Mouse (Mus musculus): ENCODE results near the gene Cdc6. TPM values are rescaled to one million over a fixed set of nuclear protein-coding genes. Genes with fewer than 3 reads are reported as not detected.
A peak's percentile ranks its signal among the peaks of the same experiment; 100 is the strongest.
"Not testable (repeated sequence)": the region's sequence is repeated elsewhere in the genome, so short reads cannot be mapped to it uniquely, and the experiment has no call there.

Gene Cdc6
- polyA plus RNA-seq, 1 experiment, result 0.36 TPM

- WGBS, result 78% methylated on average over 11 of the region's 11 CpGs
- TF ChIP-seq POLR2A (IDR thresholded peaks at IDR 0.05; ENCODE audit: borderline replicate concordance, insufficient read depth, low read length) (no peak), CTCF (IDR thresholded peaks at IDR 0.05; ENCODE audit: borderline replicate concordance, insufficient read depth, low read depth, low read length) (no peak)
- Histone ChIP-seq H3K27me3 (ENCODE audit: control insufficient read depth, insufficient read depth, low read length) (no peaks in the 10 kb centered on the region), H3K4me3 (replicated peaks; ENCODE audit: insufficient read depth, low read depth, low read length) (no peak overlapping the region), H3K4me1 (ENCODE audit: control insufficient read depth, insufficient read depth, low read length) (no peaks in the 10 kb centered on the region; the same call in 1 of the 2 replicates), H3K27ac (ENCODE audit: insufficient read depth, low read length) (no peak overlapping the region)
- DNase-seq, result no peak
Observed at GRCm38 (mm10) chr11:98910415-98910814, 2.8 kb downstream of the Cdc6 start.

GRCm38 (mm10) chr11:98911498-98911897, 3.9 kb downstream of the Cdc6 start:
- no peaks in the 10 kb centered on the region; the same call in 1 of the 2 replicates for H3K4me1 ChIP-seq (ENCODE audit: control insufficient read depth, insufficient read depth, low read length)
- H3K27ac ChIP-seq (ENCODE audit: insufficient read depth, low read length), result no peak overlapping the region
- WGBS, result 61% methylated on average over 5 of the region's 5 CpGs
- H3K27me3 ChIP-seq (ENCODE audit: control insufficient read depth, insufficient read depth, low read length), result no peaks in the 10 kb centered on the region
- no peak for DNase-seq
- TF ChIP-seq POLR2A (IDR thresholded peaks at IDR 0.05; ENCODE audit: borderline replicate concordance, insufficient read depth, low read length) (no peak), CTCF (IDR thresholded peaks at IDR 0.05; ENCODE audit: borderline replicate concordance, insufficient read depth, low read depth, low read length) (no peak)
- no peak overlapping the region for H3K4me3 ChIP-seq (replicated peaks; ENCODE audit: insufficient read depth, low read depth, low read length)

GRCm38 (mm10) chr11:98914196-98914595, 6.6 kb downstream of the Cdc6 start:
- DNase-seq, result no peak
- WGBS, result 86% methylated on average over 11 of the region's 11 CpGs
- TF ChIP-seq CTCF (IDR thresholded peaks at IDR 0.05; ENCODE audit: borderline replicate concordance, insufficient read depth, low read depth, low read length) (no peak), POLR2A (IDR thresholded peaks at IDR 0.05; ENCODE audit: borderline replicate concordance, insufficient read depth, low read length) (no peak)
- no peak overlapping the region for H3K27ac ChIP-seq (ENCODE audit: insufficient read depth, low read length)
- H3K4me1 ChIP-seq (ENCODE audit: control insufficient read depth, insufficient read depth, low read length), result no peaks in the 10 kb centered on the region
- H3K27me3 ChIP-seq (ENCODE audit: control insufficient read depth, insufficient read depth, low read length), result no peaks in the 10 kb centered on the region
- H3K4me3 ChIP-seq (replicated peaks; ENCODE audit: insufficient read depth, low read depth, low read length), result no peak overlapping the region

- H3K27me3 ChIP-seq (ENCODE audit: control insufficient read depth, insufficient read depth, low read length); H3K27ac ChIP-seq (ENCODE audit: insufficient read depth, low read length); DNase-seq; H3K4me1 ChIP-seq (ENCODE audit: control insufficient read depth, insufficient read depth, low read length); H3K4me3 ChIP-seq (replicated peaks; ENCODE audit: insufficient read depth, low read depth, low read length): not testable (repeated sequence)
- WGBS, result 96% methylated on average over 3 of the region's 3 CpGs
Observed at GRCm38 (mm10) chr11:98916376-98916775, 8.8 kb downstream of the Cdc6 start.

GRCm38 (mm10) chr11:98917428-98918005, 9.9 kb downstream of the Cdc6 start:
- TF ChIP-seq CTCF (IDR thresholded peaks at IDR 0.05; ENCODE audit: borderline replicate concordance, insufficient read depth, low read depth, low read length), result no peak
- TF ChIP-seq POLR2A (IDR thresholded peaks at IDR 0.05; ENCODE audit: borderline replicate concordance, insufficient read depth, low read length), result no peak
- no peak overlapping the region for H3K4me3 ChIP-seq (replicated peaks; ENCODE audit: insufficient read depth, low read depth, low read length)

GRCm38 (mm10) chr11:98918231-98918630, 10.6 kb downstream of the Cdc6 start:
- H3K4me3 ChIP-seq (replicated peaks; ENCODE audit: insufficient read depth, low read depth, low read length), result no peak overlapping the region
- TF ChIP-seq POLR2A (IDR thresholded peaks at IDR 0.05; ENCODE audit: borderline replicate concordance, insufficient read depth, low read length), result no peak
- TF ChIP-seq CTCF (IDR thresholded peaks at IDR 0.05; ENCODE audit: borderline replicate concordance, insufficient read depth, low read depth, low read length), result no peak
- 82% methylated on average over 9 of the region's 9 CpGs for WGBS
- H3K4me1 ChIP-seq (ENCODE audit: control insufficient read depth, insufficient read depth, low read length), result peaks cover 4% of the 10 kb centered on the region; the same call in 1 of the 2 replicates
- no peak overlapping the region for H3K27ac ChIP-seq (ENCODE audit: insufficient read depth, low read length)
- no peak for DNase-seq
- H3K27me3 ChIP-seq (ENCODE audit: control insufficient read depth, insufficient read depth, low read length), result no peaks in the 10 kb centered on the region

More at GRCm38 (mm10) chr11:98917428-98918005, 9.9 kb downstream of the Cdc6 start:
- 82% methylated on average over 13 of the region's 13 CpGs for WGBS
- Histone ChIP-seq H3K27me3 (ENCODE audit: control insufficient read depth, insufficient read depth, low read length) (no peaks in the 10 kb centered on the region), H3K27ac (ENCODE audit: insufficient read depth, low read length) (no peak overlapping the region), H3K4me1 (ENCODE audit: control insufficient read depth, insufficient read depth, low read length) (peaks cover 2% of the 10 kb centered on the region; the same call in 1 of the 2 replicates)
- no peak for DNase-seq

GRCm38 (mm10) chr11:98919009-98919408, 11.4 kb downstream of the Cdc6 start:
- no peak for DNase-seq
- Histone ChIP-seq H3K4me1 (ENCODE audit: control insufficient read depth, insufficient read depth, low read length) (peaks cover 4% of the 10 kb centered on the region; the same call in 1 of the 2 replicates), H3K27me3 (ENCODE audit: control insufficient read depth, insufficient read depth, low read length) (no peaks in the 10 kb centered on the region), H3K27ac (ENCODE audit: insufficient read depth, low read length) (no peak overlapping the region), H3K4me3 (replicated peaks; ENCODE audit: insufficient read depth, low read depth, low read length) (no peak overlapping the region)
- TF ChIP-seq CTCF (IDR thresholded peaks at IDR 0.05; ENCODE audit: borderline replicate concordance, insufficient read depth, low read depth, low read length) (no peak), POLR2A (IDR thresholded peaks at IDR 0.05; ENCODE audit: borderline replicate concordance, insufficient read depth, low read length) (no peak)
- 92% methylated on average over 11 of the region's 11 CpGs for WGBS

GRCm38 (mm10) chr11:98921813-98922212, 14.2 kb downstream of the Cdc6 start:
- not testable (repeated sequence) for H3K27me3 ChIP-seq (ENCODE audit: control insufficient read depth, insufficient read depth, low read length); H3K4me3 ChIP-seq (replicated peaks; ENCODE audit: insufficient read depth, low read depth, low read length); H3K4me1 ChIP-seq (ENCODE audit: control insufficient read depth, insufficient read depth, low read length); H3K27ac ChIP-seq (ENCODE audit: insufficient read depth, low read length)
- peak; percentile 54; the same call in 1 of the 2 replicates for TF ChIP-seq CTCF (IDR thresholded peaks at IDR 0.05; ENCODE audit: borderline replicate concordance, insufficient read depth, low read depth, low read length)
- peak; percentile 51 to 53 for DNase-seq
- 37% methylated on average over 15 of the region's 15 CpGs for WGBS

All from cerebellum, adult 2 months (tissue).